Mouse (Mus musculus) kidney, postnatal 0 days (tissue): Measurements from ENCODE around the gene Gm10392. TPM values are rescaled to one million over a fixed set of nuclear protein-coding genes. Genes with fewer than 3 reads are reported as not detected.
A peak's percentile ranks its signal among the peaks of the same experiment; 100 is the strongest.

Experiments used
- ATAC-seq: fragments of 200-750 bp; cut with Nextera tagmentation; replicated peaks from 2 replicates; pipeline ENCODE4 v1.8.0; 2017; ENCODE audit warnings: low read depth, moderate number of reproducible peaks, moderate TSS enrichment, moderate library complexity; ENCODE audit not compliant: low FRiP score
- DNase-seq: peaks from one replicate; pipeline ENCODE4 v3.0.0-alpha.2; 2016; ENCODE audit warnings: low spot score
- H3K27ac ChIP-seq: fragments of 300-500 bp; sonication (generic); 2 replicates; pipeline ENCODE4 v1.5.1; 2014; ENCODE audit warnings: mild to moderate bottlenecking
- H3K27me3 ChIP-seq: fragments of 300-500 bp; sonication (generic); 2 replicates; pipeline ENCODE4 v1.6.1; 2014; ENCODE audit warnings: low read length, mixed read lengths; ENCODE audit not compliant: insufficient read depth
- H3K36me3 ChIP-seq: fragments of 300-500 bp; sonication (generic); 2 replicates; pipeline ENCODE4 v1.6.1; 2014; ENCODE audit warnings: low read length, mixed read lengths; ENCODE audit not compliant: insufficient read depth
- H3K4me1 ChIP-seq: fragments of 300-500 bp; sonication (generic); replicated peaks from 2 replicates; pipeline ENCODE4 v1.6.1; 2014; ENCODE audit warnings: antibody characterized with exemption, low read length, mixed read lengths; ENCODE audit not compliant: insufficient read depth
- H3K4me2 ChIP-seq: fragments of 300-500 bp; sonication (generic); 2 replicates; pipeline ENCODE4 v1.6.1; 2014; ENCODE audit warnings: mild to moderate bottlenecking, low read length, moderate library complexity, mixed read lengths
- H3K4me3 ChIP-seq: fragments of 300-500 bp; sonication (generic); replicated peaks from 2 replicates; pipeline ENCODE4 v1.5.1; 2014; ENCODE audit warnings: low read depth, low read length
- H3K9ac ChIP-seq: fragments of 300-500 bp; sonication (generic); 2 replicates; pipeline ENCODE4 v1.6.1; 2014; ENCODE audit warnings: low read depth, low read length
- H3K9me3 ChIP-seq: fragments of 300-500 bp; sonication (generic); replicated peaks from 2 replicates; pipeline ENCODE4 v1.6.1; 2016; ENCODE audit warnings: low read length, inconsistent platforms, mixed read lengths
- CTCF ChIP-seq: IDR thresholded peaks from 2 replicates; pipeline ENCODE4 v1.5.1; 2016; ENCODE audit warnings: antibody characterized with exemption, low read depth, mild to moderate bottlenecking, moderate library complexity
- WGBS: fragments of 180-500 bp; shearing (Covaris S2); extraction: QIAGEN DNeasy Blood & Tissue Kit; methylation state at CpG from one replicate; pipeline ENCODE4 v1.1.7; 2014; 5-methylcytosine and 5-hydroxymethylcytosine counted together
- polyA plus RNA-seq: library from polyadenylated mRNA; unstranded; fragments of >200 nt; fragmentation: Nextera tagmentation; extraction: Ambion mirVana; gene quantifications from 2 replicates; pipeline ENCODE4 v1.2.1, GENCODE M21; 2015

Gene Gm10392
- polyA plus RNA-seq, 1 experiment from 2014 or later = not detected

- peak overlapping the region; percentile 33; the same call in 1 of the 2 replicates for H3K27ac ChIP-seq
These were observed 10.7 kb downstream of the Gm10392 start for GRCm38 (mm10) chr11:77508068-77509021.

GRCm38 (mm10) chr11:77507426-77507825 is 11.6 kb downstream of the Gm10392 start:
- H3K27ac ChIP-seq = no peak overlapping the region
- DNase-seq (no peak), ATAC-seq (no peak)
- 72% methylated on average over 4 of the region's 4 CpGs for WGBS
- H3K4me1 ChIP-seq = peaks cover 12% of the 10 kb centered on the region
- H3K9me3 ChIP-seq = no peaks in the 10 kb centered on the region
- no peaks in the 10 kb centered on the region for H3K27me3 ChIP-seq
- no peak for TF ChIP-seq CTCF
- H3K36me3 ChIP-seq = peaks cover 45% of the 10 kb centered on the region
- H3K4me2 ChIP-seq = no peak overlapping the region
- H3K9ac ChIP-seq = no peak overlapping the region
- H3K4me3 ChIP-seq = no peak overlapping the region

More at GRCm38 (mm10) chr11:77508068-77509021, 10.7 kb downstream of the Gm10392 start:
- ATAC-seq = peak; percentile 53
- H3K27me3 ChIP-seq = no peaks in the 10 kb centered on the region
- peaks cover 14% of the 10 kb centered on the region for H3K4me1 ChIP-seq
- peaks cover 36% of the 10 kb centered on the region for H3K36me3 ChIP-seq
- peak overlapping the region; percentile 37 for H3K4me3 ChIP-seq
- H3K9me3 ChIP-seq = no peaks in the 10 kb centered on the region
- DNase-seq = peak; percentile 93
- H3K9ac ChIP-seq = peak overlapping the region; percentile 59
- H3K4me2 ChIP-seq = peak overlapping the region; percentile 74
- WGBS = 17% methylated on average over 49 of the region's 49 CpGs
- TF ChIP-seq CTCF = peak; percentile 98

GRCm38 (mm10) chr11:77506941-77507340 is 12.1 kb downstream of the Gm10392 start:
- peaks cover 47% of the 10 kb centered on the region for H3K36me3 ChIP-seq
- 86% methylated on average over 6 of the region's 6 CpGs for WGBS
- H3K9ac ChIP-seq = no peak overlapping the region
- H3K27ac ChIP-seq = 0 out of 2 replicates have a peak overlapping the region, but pooled peaks have one; percentile 5
- DNase-seq = no peak
- no peaks in the 10 kb centered on the region for H3K27me3 ChIP-seq
- no peak for ATAC-seq
- H3K4me2 ChIP-seq = no peak overlapping the region
- no peaks in the 10 kb centered on the region for H3K9me3 ChIP-seq
- H3K4me3 ChIP-seq = no peak overlapping the region
- H3K4me1 ChIP-seq = peaks cover 9% of the 10 kb centered on the region
- no peak for TF ChIP-seq CTCF

- ATAC-seq (peak; percentile 49), DNase-seq (no peak)
- H3K4me2 ChIP-seq = no peak overlapping the region
- TF ChIP-seq CTCF = no peak
- no peak overlapping the region for H3K27ac ChIP-seq
- 72% methylated on average over 14 of the region's 14 CpGs for WGBS
- no peak overlapping the region for H3K4me3 ChIP-seq
- H3K4me1 ChIP-seq = peaks cover 9% of the 10 kb centered on the region
- no peaks in the 10 kb centered on the region for H3K9me3 ChIP-seq
- H3K36me3 ChIP-seq = peaks cover 48% of the 10 kb centered on the region
- no peaks in the 10 kb centered on the region for H3K27me3 ChIP-seq
- no peak overlapping the region for H3K9ac ChIP-seq
These were observed 12.7 kb downstream of the Gm10392 start for GRCm38 (mm10) chr11:77506273-77506672.

- peak; percentile 11; the same call in 1 of the 2 replicates for ATAC-seq
- H3K27me3 ChIP-seq = no peaks in the 10 kb centered on the region
- H3K9ac ChIP-seq = no peak overlapping the region
- no peak for TF ChIP-seq CTCF
- H3K9me3 ChIP-seq = no peaks in the 10 kb centered on the region
- H3K36me3 ChIP-seq = peaks cover 55% of the 10 kb centered on the region
- H3K4me3 ChIP-seq = no peak overlapping the region
- H3K4me1 ChIP-seq = peaks cover 9% of the 10 kb centered on the region
- H3K4me2 ChIP-seq = no peak overlapping the region
- 83% methylated on average over 22 of the region's 22 CpGs for WGBS
- no peak for DNase-seq
- peak overlapping the region; percentile 31; the same call in 1 of the 2 replicates for H3K27ac ChIP-seq
These were observed 13.6 kb downstream of the Gm10392 start for GRCm38 (mm10) chr11:77505291-77505980.

GRCm38 (mm10) chr11:77504377-77504776 is 14.6 kb downstream of the Gm10392 start:
- no peak for TF ChIP-seq CTCF
- ATAC-seq (no peak), DNase-seq (no peak)
- no peak overlapping the region for H3K9ac ChIP-seq
- H3K27ac ChIP-seq = no peak overlapping the region
- no peak overlapping the region for H3K4me3 ChIP-seq
- peaks cover 64% of the 10 kb centered on the region for H3K36me3 ChIP-seq
- no peak overlapping the region for H3K4me2 ChIP-seq
- H3K9me3 ChIP-seq = no peaks in the 10 kb centered on the region
- 93% methylated on average over 19 of the region's 19 CpGs for WGBS
- H3K4me1 ChIP-seq = peaks cover 5% of the 10 kb centered on the region
- no peaks in the 10 kb centered on the region for H3K27me3 ChIP-seq
